Mouse (Mus musculus): ENCODE data around the gene Gpatch2l.

Gpatch2l gene

DNA sequence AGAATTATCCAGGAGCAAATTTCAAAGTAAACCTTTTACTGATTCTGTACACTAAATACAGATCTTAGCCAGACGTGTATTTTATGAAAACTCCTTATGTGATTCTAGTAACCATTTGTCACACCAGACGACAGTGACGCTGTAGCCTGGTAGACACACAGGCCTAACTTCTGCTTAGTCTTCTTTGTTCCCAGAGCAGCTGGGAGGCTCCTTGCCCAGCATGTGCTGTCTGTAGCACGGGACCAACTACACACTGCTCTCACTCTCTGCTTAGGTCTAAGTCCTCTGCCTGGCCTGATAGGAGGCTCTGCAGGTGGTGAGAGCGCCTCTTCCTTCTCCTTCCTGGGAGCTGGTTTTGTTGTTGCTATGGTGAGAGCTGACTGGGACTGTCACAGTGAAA is 35.2 kb downstream of the Gpatch2l start:
- no peak for DNase-seq (ENCODE audit: low read depth, low spot score)

GRCm38 (mm10) chr12:86280000-86280399 is 38.3 kb downstream of the Gpatch2l start:
- DNase-seq (ENCODE audit: low read depth, low spot score), result peak; percentile 50

DNA sequence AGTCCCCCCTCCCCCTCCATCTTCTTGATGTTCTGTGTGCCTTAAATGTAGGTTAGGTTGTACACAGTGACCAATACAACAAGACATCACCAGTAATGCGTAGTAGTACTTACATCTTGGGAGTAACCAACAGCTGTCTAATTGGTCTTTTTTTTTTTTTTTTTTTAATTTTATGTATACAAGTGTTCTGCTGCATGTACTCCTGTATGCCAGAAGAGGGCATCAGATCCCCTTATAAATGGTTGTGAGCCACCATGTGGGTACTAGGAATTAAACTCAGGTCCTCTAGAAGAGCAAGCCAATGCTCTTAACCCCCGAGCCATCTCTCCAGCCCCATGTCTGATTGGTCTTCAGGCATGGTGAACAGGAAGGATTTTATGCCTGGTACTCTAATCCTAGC is 44.0 kb downstream of the Gpatch2l start:
- no peak for DNase-seq (ENCODE audit: low read depth, low spot score)

DNA sequence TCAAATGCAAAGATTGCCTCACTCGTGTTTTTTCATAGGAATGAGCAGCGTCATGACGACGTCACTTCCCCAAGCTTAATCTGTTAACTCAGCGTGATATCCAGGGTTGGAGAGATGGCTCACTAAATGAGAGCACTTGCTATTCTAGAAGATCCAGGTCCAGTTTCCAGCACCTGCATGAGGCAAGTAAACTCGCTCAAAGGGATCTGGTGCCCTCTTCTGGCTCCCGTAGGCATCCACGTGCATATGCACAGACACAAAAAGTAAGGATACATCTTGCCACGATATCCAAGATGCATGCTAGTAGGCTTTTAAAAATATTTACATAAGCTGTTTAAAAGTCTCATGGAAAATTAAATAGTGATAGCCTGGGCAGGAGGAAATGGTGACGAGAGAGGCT is 55.8 kb downstream of the Gpatch2l start:
- DNase-seq (ENCODE audit: low read depth, low spot score), result no peak

GRCm38 (mm10) chr12:86302973-86303372 is 61.3 kb downstream of the Gpatch2l start:
- no peak for DNase-seq (ENCODE audit: low read depth, low spot score)

- DNase-seq (ENCODE audit: low read depth, low spot score), result no peak
Measured at GRCm38 (mm10) chr12:86305045-86305444, 63.4 kb downstream of the Gpatch2l start.

- no peak for DNase-seq (ENCODE audit: low read depth, low spot score)
Measured at GRCm38 (mm10) chr12:86305635-86306243, 64.1 kb downstream of the Gpatch2l start.

DNA sequence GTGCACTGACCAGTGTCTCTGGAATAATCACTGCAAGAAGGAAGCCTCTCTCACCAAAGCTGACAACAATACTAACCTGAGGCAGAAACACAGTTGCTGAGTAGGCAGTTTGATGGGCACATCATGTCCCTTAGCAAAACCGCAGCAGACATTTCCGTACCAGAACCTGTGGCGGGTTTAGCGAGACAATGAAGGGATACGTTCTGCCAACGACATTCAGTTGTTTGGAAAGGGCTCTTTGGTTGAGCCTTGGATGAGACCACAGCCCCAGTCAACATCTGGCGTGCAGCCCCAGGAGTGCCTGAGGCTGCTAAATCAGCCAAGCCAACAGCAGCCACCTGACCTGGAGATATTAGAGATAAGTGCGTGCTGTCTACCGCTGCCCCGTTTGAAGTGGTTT is 67.8 kb downstream of the Gpatch2l start:
- no peak for DNase-seq (ENCODE audit: low read depth, low spot score)

GRCm38 (mm10) chr12:86309902-86310301 is 68.2 kb downstream of the Gpatch2l start:
- DNase-seq (ENCODE audit: low read depth, low spot score), result no peak

- no peak for DNase-seq (ENCODE audit: low read depth, low spot score)
Measured at GRCm38 (mm10) chr12:86320629-86321028, 79.0 kb downstream of the Gpatch2l start.

DNA sequence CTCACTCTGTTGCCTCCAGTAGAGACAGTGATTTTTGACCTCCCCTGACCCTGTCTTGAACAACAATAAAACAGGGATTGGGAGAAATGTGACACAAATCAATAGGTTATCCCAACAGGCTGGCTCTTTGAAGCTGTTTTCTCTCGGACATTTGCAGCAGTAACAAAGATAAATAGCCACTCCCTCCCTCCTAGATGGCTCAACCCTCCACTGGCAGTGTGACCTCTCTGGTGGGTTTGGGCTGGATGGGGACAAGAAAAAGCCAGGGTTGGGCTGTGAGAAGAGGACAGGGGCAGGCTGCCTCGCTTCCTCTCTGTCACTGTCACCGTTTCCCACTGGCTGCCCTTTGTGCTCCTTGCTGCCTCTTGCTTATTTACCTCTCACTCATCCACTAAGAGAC is 82.6 kb downstream of the Gpatch2l start:
- DNase-seq (ENCODE audit: low read depth, low spot score), result no peak

GRCm38 (mm10) chr12:86329813-86330212 is 88.2 kb downstream of the Gpatch2l start:
- DNase-seq (ENCODE audit: low read depth, low spot score), result no peak

DNA sequence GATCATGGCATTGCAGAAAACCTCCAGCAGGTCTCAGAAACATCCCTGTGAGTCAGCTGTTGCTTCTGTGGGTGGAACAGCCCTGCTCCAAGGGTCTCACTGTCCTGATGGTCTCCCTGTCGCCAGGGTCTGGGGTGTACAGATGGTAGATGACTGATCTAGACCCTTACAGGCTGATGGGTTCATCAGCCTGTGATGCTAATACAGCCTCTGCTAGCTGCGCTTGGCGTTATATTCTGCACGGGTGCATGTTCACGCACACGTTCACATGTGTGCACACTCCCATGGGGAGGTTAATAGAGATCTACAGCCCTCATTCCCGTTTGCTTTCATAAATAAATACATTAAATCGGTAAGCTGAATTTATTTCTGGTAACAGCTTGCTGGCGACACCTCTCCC is 89.0 kb downstream of the Gpatch2l start:
- no peak for DNase-seq (ENCODE audit: low read depth, low spot score)

GRCm38 (mm10) chr12:86331248-86331647 is 89.6 kb downstream of the Gpatch2l start:
- DNase-seq (ENCODE audit: low read depth, low spot score), result peak; percentile 21

DNA sequence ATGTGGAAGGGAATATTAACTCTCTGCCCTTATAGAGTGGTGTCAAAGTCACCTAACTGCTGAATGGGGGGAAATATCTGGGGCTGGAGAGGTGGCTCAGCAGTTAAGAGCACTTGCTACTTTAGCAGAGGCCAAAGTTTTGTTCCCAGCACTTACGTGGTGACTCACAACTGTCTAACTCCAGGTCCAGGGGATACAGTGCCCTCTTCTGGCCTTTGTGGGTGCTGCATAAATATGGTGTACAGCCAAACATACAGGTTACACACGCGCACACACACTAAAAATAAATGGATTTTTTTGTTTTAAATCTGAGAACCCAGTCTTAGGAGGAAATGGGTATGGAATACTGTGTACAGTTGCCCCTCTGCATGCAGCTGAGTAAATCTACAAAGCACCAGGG is 94.6 kb downstream of the Gpatch2l start:
- DNase-seq (ENCODE audit: low read depth, low spot score), result no peak

GRCm38 (mm10) chr12:86336887-86337286 is 95.2 kb downstream of the Gpatch2l start:
- no peak for DNase-seq (ENCODE audit: low read depth, low spot score)
